Mouse (Mus musculus) lung, postnatal 25 days (tissue): ENCODE measurements at regions not wholly inside any gene's neighbourhood (a gene's known extent, or its start where the extent isn't known, plus 50 kb on each side); places are given as distances from the start of the nearest gene placed in this dataset.
A peak's percentile ranks its signal among the peaks of the same experiment; 100 is the strongest.

Source experiments
- DNase-seq: peaks from one replicate; pipeline ENCODE4 v3.0.0; 2022; ENCODE audit warnings: low spot score

DNA sequence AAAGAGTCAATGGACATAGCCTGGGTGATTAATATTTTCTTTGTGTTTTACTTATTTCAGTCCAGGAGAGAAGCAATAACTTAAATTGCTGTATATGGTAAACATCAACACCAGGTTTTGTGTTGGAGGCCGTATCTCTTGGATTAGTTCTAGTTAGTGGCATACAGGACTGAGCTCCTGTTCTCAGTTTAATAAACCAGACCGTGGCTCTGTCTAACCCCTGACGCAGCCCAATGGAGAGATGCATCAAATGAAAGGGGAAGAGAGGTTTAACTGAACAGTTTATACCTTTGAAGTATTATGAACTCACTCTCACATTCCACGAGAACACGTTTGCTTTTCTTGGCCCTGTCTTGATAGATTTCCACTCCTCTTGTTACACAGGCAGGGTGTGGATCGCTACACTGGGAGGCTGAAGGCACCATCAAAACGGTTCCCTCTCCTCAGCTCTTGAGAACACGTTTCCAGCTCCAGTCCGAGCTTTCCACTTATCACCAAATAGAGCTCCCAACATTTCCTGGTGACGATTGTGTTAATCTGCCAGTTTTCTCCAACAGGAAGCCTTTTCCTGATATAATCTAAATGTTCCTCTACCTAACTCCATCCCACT, 54.0 kb upstream of the Cerkl start:
- DNase-seq = no peak

DNA sequence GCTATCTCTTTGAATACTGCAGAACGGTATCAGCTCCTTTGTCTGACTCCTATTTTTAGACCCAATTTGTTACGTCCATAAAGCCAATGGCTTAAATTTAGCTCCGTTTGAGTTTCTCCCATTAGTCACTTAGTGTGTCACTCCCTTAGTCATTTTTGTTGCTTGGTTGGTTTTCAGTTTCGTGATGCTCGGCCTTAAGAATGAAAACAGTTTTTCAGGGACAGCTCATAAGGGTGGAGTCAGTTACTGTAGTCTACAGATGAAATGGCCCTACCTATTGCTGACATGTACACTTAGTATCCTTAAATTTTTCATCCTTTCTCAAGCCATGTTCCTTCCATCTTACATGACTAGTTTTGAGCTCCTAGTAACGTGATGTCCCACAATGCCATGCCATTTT, 54.5 kb upstream of the Cerkl start:
- no peak for DNase-seq

DNA sequence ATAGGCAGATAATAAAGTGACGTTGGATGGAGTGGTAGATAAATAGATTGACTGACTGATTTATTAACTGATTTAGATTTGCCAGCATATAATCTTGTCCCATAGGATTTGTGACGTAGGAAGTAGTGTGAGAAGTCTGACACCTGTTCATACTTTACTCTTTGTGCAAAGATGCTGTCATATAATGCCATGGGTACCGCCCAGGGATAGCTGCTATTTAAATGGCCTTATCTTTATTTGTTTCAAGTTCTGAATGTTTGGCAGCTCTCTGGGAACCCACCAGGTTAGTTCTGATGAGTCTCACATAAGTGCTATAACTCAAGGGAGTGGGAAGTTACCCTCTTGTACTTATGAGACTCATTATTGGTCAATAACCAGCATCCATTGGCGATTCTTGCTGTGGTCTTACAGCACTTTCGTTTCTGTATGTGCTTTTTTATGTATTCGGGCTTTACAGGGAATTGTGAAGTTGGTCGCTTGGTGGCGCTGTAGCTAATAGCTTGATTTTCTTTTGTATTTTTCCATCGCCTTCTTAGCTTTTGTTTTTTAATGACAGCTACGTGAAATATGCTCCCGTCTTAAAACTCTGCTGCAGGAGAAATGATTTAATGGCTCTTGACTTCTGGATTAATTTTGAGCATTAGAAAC, 55.2 kb upstream of the Cerkl start:
- DNase-seq = peak; percentile 72

DNA sequence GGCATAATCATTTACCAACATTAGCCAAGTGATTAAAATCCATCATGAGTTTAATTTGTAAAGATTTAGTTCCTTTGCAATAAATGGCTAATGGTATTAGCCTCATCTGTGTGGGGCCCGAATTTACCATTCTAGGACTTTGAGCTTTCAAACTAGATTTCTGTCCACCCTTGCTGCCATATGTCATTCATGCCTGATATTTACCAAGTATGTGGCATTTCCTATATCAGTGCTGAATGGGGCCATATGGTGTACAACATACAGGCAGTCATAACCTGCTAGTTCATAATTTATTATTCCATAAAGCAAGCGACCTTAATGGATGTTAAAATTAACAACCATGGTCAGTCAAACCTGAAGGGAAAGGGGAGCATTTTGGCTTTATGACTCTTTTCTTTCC, 55.8 kb upstream of the Cerkl start:
- no peak for DNase-seq

DNA sequence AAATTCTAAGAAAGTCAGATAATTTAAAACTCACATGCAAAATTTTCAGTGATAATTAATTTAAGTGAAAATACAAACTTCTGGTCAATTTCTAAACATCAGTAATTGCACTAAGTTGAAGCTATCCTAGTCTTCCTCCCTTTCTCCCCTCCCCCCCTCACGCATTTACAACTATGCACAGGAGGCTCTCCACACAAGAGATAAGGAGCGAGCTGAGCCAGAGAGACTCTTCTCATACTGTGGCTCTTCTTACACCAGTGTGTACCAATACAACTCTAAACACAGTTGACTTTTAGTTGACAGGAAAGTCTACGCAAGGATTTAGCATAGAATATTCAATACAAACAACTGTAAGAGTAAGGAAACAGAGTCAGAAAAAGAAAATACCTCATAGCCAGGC, 57.1 kb upstream of the Cerkl start:
- no peak for DNase-seq

DNA sequence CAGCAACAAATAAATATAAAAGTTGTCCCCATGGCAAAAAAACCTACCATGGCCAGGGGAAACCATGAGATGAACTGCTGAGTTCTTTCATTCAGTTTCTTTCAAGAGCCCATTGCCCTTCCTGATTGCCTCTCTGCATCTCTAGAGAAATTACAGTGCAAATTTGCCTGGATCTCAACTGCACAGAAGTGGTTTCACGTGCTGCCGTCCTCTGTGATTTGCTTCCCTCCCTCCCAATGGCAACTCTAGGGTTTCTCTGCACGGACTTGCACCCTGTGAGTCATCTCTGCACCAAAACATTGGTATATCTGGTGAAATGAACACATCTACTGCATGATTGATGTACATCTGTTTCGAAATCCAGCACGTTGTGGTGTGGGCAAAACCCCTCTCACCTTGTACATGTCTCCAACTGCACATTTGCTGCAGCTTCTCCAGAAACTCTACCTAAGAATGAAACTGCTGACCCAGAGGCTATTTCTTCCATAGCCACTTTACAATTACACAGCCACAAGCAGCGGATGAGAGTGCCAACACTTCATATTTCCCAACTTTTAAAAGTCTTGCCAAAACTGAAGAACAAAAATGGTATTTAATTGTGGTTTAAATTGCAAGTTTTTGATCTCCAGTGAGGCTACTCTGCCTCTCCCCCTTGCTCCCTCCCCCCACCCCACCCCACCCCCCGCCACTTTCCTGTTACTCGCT, 61.6 kb upstream of the Cerkl start:
- DNase-seq = peak; percentile 56

DNA sequence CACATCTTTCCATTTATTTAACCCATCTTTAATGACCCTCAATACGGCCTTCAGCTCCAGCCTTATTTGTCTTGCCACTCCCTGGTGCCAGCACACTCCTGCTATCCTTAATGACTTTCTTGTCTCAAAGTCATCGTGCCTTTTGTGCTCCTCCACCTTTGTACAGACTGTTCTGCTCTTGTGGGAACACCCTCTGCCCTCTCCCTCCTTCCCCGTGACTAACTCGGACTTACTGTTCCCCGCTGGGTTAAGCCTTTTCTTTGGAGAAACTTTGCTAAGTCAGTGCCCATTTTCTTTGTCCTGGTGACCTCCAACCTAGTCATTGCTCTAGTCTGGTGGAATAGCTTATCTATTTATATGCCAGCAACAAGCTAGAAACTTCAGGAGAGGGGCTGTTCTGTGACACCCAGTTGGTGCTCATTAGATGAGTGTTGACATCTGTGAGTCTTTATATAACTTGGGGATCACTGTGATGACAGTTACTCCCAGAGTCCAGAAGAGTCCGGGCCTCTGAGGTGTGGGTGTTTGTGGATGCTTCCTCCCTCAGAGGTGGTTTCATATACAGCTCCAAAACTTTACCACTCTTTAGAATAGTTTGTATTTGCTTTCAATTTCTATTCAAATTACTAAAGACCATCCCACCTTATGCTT, 63.3 kb upstream of the Cerkl start:
- no peak for DNase-seq

DNA sequence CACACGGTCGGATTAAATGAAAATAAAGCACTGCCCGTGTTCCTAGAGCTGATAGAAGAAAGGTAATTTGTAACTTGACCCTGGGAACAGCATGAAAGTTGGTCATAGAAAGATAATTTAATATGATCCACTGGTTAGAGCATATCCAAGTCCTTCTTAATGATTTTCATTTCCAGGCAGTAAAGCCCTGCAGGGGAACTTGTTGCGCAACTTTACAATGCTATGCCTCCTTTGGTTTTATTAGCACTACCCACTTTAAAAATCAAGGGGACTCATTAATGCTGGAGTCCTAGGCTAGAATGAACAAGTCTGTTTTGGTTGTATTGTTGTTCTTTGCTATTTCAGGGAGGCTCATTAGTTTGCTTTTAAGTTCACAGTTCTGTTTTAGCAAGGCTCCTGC, 66.9 kb upstream of the Cerkl start:
- no peak for DNase-seq

DNA sequence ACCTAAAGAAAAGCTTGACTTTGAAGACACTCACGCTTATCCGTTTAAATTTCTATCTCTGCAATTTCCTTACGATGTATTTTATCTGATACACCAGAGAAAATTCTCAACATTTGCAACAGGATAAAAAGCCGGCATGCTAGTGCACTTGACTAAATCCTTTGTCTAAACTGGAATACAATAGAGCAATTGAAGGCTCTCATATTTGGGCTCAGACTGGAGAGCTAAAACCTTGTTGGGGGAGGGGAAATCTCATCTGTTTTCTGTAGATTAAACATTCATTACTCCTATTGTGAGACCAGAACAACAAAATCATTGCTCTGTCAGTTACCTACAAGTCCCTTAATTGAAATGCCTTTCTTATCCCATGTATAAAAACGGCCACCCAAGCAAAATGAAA, 70.9 kb upstream of the Cerkl start:
- DNase-seq = no peak

DNA sequence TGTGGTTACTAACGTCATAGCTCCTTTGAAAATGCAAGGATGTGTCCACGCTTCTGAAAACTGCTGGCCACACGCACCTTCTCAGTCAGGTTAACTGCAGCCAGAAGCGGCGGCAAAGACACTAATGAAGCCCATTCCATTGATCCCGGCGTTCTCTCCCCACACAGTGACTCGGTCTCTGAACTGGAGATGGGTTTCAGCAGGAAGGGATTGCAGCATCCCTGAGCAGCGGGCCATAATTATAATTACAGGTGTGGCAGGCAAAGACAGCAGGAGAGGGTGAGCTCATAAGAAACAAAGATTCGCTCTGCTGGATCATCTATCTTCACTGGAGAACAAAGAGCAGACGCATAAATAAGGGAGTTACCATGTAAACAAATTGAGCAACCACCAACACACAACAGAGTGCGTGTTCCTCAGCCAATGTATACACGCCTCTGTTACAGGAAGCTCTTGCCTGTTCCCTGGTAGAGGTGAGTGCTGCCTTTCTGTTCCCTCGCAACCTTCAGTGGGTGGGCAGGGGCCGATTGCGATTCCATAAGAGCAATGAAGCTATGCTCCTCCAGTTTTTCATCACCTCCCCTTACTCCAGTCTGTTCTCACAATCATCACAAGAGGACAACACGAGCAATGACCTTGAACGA, 71.9 kb upstream of the Cerkl start:
- DNase-seq = no peak

DNA sequence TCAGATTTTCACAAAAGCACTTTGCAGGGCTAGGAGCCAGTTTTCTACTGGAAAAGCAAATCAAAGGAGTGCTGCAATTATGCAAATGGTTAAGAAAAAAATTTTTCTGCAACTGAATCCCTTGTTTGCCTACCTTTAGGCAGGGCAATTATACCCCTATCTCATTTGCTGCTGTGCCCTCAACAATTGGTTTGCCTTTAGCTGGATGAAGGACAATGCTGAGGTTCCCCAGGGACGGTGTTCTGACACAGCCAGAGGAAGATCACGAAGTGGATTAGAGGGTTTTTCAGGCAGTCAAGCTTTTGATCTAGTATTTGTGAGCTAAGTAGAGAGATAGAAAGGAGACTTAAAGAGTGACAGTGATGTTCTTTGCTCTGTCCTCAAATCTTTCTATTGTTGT, 72.6 kb upstream of the Cerkl start:
- DNase-seq = no peak

DNA sequence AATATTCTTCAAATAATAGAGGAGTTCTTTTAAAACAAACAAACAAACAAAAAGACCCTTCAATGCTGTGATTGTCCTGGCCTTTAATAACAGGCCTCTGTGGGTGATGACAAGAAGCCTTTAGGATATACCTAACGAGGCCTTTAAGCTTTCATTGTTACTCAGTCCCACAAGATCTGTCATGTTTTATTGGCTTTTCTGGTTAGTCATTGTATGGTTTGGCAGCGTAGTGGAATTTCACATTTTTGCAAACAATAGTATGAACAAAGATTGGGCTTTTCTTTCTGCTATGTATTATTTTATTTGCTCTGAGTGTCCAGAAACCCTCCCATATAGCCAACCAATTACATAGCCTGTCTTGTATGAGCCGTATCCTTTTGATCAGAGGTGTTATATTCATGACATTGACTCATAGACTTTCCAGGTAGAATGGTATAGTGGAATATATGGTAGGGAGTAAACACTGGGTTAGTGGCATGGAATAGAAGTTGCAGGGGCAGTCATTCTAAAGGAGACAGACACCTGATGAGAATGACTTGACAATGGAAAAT, 76.1 kb upstream of the Cerkl start:
- DNase-seq = no peak

DNA sequence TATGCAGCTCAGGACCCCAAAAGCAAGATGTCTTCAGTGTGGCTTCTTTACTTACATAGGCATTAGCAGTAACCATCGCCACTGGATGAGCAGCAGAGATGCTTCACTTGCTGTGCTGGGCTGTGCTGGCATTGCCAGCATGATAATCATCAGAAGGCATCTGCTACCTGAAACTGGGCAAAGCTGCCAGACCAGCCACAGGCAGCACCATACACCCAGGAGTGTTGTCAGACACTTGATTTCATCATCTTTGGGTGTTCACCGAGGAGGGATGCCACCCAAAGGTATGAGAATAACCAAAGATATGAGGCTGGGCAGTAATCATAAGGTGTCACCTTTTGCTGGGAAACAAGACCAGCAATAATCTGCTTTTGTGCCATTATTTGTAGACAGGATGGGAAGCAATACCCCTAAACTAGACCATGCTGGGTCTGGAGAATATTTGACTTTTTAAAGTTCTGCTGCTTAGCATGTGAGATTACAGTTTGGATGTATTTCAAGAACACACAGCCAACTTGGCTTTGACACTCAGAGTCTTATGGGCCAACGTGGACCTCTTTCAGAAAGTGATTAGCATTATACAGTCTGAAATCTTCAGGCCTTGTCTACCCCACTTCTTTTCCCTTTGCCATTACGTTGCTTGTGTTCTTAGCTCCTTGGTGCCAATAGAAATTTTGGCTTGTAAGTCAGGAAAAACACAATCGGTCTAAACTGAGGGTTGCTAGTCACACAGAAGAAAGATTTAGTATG, 80.7 kb upstream of the Cerkl start:
- no peak for DNase-seq

DNA sequence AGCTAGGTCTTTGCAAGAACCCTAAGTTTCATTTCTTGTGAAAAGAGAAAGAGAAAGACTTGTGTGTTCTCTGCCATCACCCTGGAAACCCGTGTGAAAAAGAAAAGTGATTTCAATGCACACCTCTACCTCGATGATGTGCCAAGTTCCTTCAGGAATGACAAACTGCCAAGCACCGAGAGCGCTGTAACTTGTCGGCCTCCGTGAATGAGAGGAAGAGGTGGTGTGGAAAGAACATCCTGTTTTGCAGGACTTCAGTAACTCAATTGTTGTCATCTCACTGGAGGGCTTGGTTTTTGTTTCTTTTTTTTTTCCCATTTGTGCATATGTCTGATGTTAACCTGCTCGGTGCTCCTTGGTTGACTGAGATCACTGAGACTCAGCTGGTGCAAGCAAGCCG, 83.8 kb upstream of the Cerkl start:
- DNase-seq = no peak

DNA sequence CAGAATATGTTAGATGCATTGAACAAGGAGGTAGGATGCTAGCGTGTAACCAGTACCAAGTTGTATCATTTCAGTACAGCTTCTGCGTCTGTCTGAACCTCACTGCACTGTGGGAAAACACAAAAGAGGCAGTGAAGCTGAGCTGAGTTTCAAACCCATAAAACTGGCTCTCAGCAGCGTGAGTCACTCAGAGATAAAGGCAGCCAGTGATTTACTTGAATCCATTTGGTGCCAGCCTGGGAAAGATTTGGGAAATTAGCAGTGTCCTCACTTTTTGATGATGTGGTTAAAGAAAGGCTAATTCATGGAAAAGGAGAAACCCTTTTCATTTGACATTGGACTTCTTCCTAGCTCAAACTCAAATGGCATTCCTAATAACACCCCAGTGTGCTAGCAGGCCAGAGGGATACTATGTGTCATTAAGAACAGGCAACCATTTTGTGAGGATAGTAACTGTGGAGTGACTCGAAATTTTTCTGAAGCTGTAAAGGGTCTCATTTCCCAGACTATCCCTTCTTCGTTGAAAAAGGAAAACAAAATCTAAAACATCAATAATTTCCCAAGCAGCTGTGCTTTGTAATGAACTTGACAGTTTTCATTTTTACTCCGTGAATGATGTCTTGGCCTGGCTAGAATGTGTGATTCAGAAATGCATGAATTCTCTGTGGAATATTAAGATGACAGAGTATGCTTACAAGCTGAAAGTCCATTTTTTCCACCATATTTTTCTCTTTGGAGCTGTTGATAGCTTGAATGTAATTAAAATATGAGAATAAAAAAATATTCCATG, 85.8 kb upstream of the Cerkl start:
- no peak for DNase-seq

DNA sequence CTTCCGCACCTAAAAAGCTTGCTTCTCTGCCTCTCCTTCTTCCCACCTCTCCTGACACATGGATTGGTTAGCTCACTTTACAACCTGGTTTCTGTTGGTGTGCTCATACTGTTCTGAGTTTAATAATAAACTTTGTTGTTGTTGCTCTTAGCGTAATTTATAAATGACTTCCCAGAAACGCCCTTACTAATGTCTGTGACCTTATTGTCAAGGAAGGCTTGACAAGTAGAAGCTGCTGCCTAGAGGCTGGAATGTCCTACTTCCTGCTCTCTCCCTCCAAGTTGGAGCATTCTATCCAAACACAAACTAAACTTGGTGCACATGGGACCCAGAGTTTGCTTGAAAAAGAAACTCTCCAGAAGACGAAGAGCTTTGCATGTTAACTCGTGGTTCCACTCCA, 86.9 kb upstream of the Cerkl start:
- peak; percentile 18 for DNase-seq

DNA sequence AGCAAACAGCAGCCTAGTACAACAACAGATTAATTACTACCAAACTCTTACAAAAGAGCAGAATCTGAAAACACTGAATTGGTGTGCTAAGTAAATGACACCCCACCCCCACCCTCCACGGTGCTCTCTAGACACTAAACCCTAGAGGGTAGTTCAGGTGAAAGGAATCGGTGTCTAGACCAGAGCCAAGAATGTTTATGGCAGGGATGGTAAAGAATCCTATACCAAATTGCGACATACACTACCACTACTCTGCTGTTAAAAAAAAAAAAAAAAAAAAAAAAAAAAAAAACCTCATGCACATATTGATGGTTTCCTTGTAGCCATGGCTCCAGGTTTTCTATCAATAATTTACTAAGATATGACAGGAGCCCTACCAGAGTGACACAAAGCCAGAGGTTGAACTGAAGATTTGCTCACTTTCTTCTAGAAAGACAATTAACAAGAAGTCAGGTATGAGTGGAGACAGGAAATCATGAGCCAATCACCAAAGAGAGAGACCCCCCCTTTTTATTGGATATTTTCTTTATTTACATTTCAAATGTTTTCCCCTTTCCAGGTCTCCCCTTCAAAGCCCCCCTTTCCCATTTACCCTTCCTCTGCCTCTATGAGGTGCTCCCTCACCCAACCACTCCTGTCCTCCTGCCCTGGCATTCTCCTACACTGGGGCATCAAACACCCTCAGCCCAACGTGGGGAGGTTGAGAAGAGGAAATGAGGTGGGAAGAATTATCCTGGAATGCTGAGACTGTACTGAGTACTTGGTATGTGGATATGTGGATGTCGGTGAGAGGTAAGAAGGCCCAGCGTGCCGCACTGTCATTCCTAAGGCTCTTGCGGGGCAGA, 87.6 kb upstream of the Cerkl start:
- no peak for DNase-seq

DNA sequence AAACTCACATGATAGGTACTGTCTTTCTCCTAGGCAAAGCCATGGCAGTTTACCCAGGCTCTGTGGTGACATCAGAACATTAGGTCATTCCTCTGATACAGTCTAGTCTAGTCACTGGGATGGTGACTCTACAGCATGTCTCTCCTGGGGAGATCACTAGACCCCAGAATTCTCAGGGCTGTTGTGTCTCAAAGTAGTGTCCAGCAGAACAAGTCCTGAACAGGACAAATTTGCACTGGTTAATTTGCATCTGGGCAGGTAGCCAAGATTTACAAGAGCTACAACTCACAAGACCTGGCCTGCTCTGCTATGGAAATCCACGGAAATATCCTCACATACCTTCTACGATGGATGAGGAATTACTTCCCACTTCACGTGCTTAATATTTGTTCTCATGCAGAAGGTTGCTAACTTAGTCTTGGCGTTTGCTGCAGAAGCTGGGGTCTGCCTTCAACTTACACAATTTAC, 88.2 kb upstream of the Cerkl start:
- DNase-seq = no peak

DNA sequence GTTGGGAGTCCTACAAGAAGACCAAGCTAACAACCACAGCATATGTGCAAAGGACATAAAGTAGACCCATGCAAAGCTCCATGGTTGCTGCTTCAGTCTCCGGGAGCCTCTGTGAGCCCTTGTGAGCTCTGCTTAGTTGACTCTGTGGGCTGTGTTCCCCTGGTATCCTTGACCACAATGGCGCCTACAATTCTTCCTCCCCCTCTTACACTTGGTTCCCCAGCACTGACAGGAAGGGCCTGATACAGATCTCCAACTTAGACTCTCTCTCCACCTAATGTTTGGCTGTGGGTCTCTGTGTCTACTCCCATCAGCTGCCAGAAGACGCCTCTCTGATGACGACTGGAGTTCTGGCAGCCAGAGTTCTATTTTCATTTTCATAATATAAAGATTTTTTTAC, 88.9 kb upstream of the Itprid2 start:
- no peak for DNase-seq

DNA sequence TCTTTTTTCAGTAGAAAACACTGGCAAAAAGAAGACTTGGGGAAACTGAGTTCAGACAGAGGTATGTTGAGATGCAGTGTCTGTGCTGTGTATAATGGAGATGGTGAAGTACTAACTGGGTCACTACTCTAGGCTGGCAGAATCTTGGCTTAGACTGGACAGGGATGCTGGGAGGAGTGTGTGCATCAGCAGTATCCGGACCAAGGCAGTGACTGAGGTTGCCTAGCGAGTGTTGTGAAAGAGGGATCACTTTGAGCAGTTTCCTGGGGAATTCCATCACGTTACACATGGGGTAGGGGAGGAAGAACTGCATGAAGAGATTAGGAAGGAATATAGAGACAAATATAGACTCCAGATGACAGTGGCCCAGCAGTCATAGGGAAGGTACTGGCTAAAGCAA, 87.9 kb upstream of the Itprid2 start:
- no peak for DNase-seq
